Mouse (Mus musculus) myocyte (in vitro differentiated cells): Measurements from ENCODE around the gene Bmper.

Experiments used
- MYOG ChIP-seq, 3 experiments: IDR thresholded peaks; one replicate each; pipeline ENCODE4 v1.6.1; 2011; ENCODE audit warnings: control low read depth in 2 of 3, low read depth in 2 of 3, mild to moderate bottlenecking in 2 of 3; ENCODE audit not compliant: insufficient read length in 2 of 3, control insufficient read depth in 1 of 3, insufficient read depth in 1 of 3
- POLR2A ChIP-seq: IDR thresholded peaks from one replicate; pipeline ENCODE4 v1.6.1; 2011; ENCODE audit warnings: low read depth, mild to moderate bottlenecking, control low read depth, moderate library complexity; ENCODE audit not compliant: insufficient read length
- REST ChIP-seq: IDR thresholded peaks from one replicate; pipeline ENCODE4 v1.6.1; 2011; ENCODE audit warnings: mild to moderate bottlenecking, control low read depth, moderate library complexity; ENCODE audit not compliant: insufficient read depth, insufficient read length
- TCF12 ChIP-seq: IDR thresholded peaks from one replicate; pipeline ENCODE4 v1.6.1; 2011; ENCODE audit warnings: mild to moderate bottlenecking, control low read depth; ENCODE audit not compliant: poor library complexity, insufficient read depth, severe bottlenecking

DNA sequence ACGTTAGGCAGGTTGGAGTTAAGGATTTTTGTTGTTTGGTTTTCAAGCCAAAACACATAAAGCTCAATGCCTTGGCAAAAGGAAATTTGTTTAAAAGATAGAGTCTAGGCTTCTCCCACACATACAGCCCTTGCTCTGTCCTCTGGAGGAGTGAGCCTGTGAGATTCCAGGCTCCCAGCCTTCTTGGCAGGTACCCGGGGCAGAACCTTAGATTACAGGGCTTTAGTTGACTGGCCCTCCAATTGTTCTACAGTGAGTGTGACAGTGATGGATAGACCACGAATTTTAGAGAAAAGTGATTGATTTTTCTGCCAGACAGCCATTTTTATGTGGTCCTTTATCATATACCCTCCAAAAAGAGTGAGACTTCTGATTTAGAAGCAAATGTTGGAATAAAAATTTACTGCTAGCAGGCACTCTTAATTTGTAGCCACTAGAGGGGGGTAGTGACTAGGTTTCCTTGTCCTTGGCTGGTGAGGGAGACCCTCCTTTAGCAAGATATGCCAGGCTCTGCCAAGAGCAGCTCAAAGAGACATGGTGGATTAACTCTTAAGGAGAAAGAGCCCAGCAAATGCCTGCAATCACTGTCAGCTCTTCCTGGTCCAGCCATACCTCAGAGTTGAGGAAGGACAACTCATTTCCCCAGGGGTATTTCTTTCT, 240.2 kb downstream of the Bmper start:
- TF ChIP-seq TCF12, result no peak
- no peak for TF ChIP-seq POLR2A
- no peak for TF ChIP-seq REST
- TF ChIP-seq MYOG (IDR thresholded peaks at IDR 0.05; ENCODE audit: control insufficient read depth in 1 of 3, insufficient read depth in 1 of 3, insufficient read length in 2 of 3, low read depth in 2 of 3), result no peak
